10 mouse cellular contexts compared by ENCODE assay signal in genomic region chr13:55370234-55370633, GRCm38 (mm10). TPM values are rescaled to one million over a fixed set of nuclear protein-coding genes. Genes with fewer than 3 reads are reported as not detected.
DNase-seq lines count a peak whose midpoint lies in the region; ATAC-seq and TF ChIP-seq lines count a peak whose summit lies in the region.
"Had no signal": no experiment of that assay in that cellular context is flagged by ENCODE, and none has a peak within 500 bp of the region (broad histone marks: within the 10 kb centered on the region; RNA-seq: fewer than 3 reads in every experiment).

No protein-coding gene starts in this region.

- H3ac ChIP-seq in myocyte (ENCODE audit: control insufficient read depth, insufficient read length) = no peak overlapping the region

- TF ChIP-seq CTCF in kidney, postnatal 0 days (IDR thresholded peaks at IDR 0.05; ENCODE audit: low read depth) = no peak

- WGBS in kidney, postnatal 0 days = 55% methylated on average over 3 of the region's 3 CpGs
- 68% methylated on average over 3 of the region's 3 CpGs for WGBS in hindbrain, embryonic 12.5 days

- no peak for TF ChIP-seq POLR2A in myocyte (IDR thresholded peaks at IDR 0.05; ENCODE audit: insufficient read length, low read depth)

- H3K27ac ChIP-seq in kidney, postnatal 0 days = no peak overlapping the region
- H3K27ac ChIP-seq in hindbrain, embryonic 12.5 days = no peak overlapping the region

- H3K9me3 ChIP-seq in megakaryocyte, embryonic 14.5 days = no peaks in the 10 kb centered on the region
- H3K9me3 ChIP-seq in kidney, postnatal 0 days (replicated peaks; ENCODE audit: low read length) = no peaks in the 10 kb centered on the region
- no peaks in the 10 kb centered on the region for H3K9me3 ChIP-seq in hindbrain, embryonic 12.5 days (replicated peaks)

- no peak for ATAC-seq in megakaryocyte, adult 5-6 weeks (ENCODE audit: poor library complexity, severe bottlenecking)
- ATAC-seq in granulocyte monocyte progenitor cell, adult 5-6 weeks (replicated peaks; ENCODE audit: poor library complexity, severe bottlenecking) = 0 out of 2 replicates have a peak, but pooled peaks have one; percentile 0
- no peak for ATAC-seq in kidney, postnatal 0 days (replicated peaks; ENCODE audit: low FRiP score, low read depth)
- no peak for ATAC-seq in hindbrain, embryonic 12.5 days (ENCODE audit: low FRiP score)

- peaks cover 73% of the 10 kb centered on the region for H3K4me1 ChIP-seq in megakaryocyte, embryonic 14.5 days
- no peaks in the 10 kb centered on the region for H3K4me1 ChIP-seq in kidney, postnatal 0 days (replicated peaks; ENCODE audit: insufficient read depth, low read length)
- no peaks in the 10 kb centered on the region for H3K4me1 ChIP-seq in hindbrain, embryonic 12.5 days

- H3K27me3 ChIP-seq in megakaryocyte, embryonic 14.5 days (replicated peaks) = peaks cover 7% of the 10 kb centered on the region
- no peaks in the 10 kb centered on the region for H3K27me3 ChIP-seq in kidney, postnatal 0 days (ENCODE audit: insufficient read depth, low read length)
- peaks cover 22% of the 10 kb centered on the region for H3K27me3 ChIP-seq in myocyte (ENCODE audit: control insufficient read depth, insufficient read depth, insufficient read length)
- H3K27me3 ChIP-seq in hindbrain, embryonic 12.5 days = peaks cover 36% of the 10 kb centered on the region

- H3K4me2 ChIP-seq in kidney, postnatal 0 days (ENCODE audit: low read length) = peak overlapping the region; percentile 32; the same call in 1 of the 2 replicates
- peak overlapping the region; percentile 33 for H3K4me2 ChIP-seq in myocyte (ENCODE audit: low read depth)
- no peak overlapping the region for H3K4me2 ChIP-seq in hindbrain, embryonic 12.5 days (replicated peaks)

- DNase-seq in kidney, postnatal 0 days (ENCODE audit: low spot score) = no peak
- no peak for DNase-seq in adrenal gland, postnatal 25 days
- DNase-seq in cerebellum, postnatal 36 days = no peak
- DNase-seq: cerebellum, adult 2 months had no signal

- H3K9ac ChIP-seq in kidney, postnatal 0 days (ENCODE audit: low read depth, low read length) = no peak overlapping the region
- H3K9ac ChIP-seq in hindbrain, embryonic 12.5 days = no peak overlapping the region

- H3K79me2 ChIP-seq in myocyte (ENCODE audit: control insufficient read depth, insufficient read depth) = no peaks in the 10 kb centered on the region

- peaks cover 11% of the 10 kb centered on the region for H3K36me3 ChIP-seq in megakaryocyte, embryonic 14.5 days (replicated peaks; ENCODE audit: low read length)
- no peaks in the 10 kb centered on the region for H3K36me3 ChIP-seq in kidney, postnatal 0 days (ENCODE audit: insufficient read depth, low read length)
- H3K36me3 ChIP-seq in myocyte (ENCODE audit: control insufficient read depth, insufficient read depth) = no peaks in the 10 kb centered on the region
- no peaks in the 10 kb centered on the region for H3K36me3 ChIP-seq in hindbrain, embryonic 12.5 days

- H3K4me3 ChIP-seq in megakaryocyte, embryonic 14.5 days (replicated peaks) = peak overlapping the region; percentile 92
- H3K4me3 ChIP-seq in kidney, postnatal 0 days (replicated peaks; ENCODE audit: low read depth, low read length) = no peak overlapping the region
- no peak overlapping the region for H3K4me3 ChIP-seq in myocyte
- H3K4me3 ChIP-seq in hindbrain, embryonic 12.5 days = no peak overlapping the region

TF ChIP-seq in myocyte, 11 proteins besides CTCF, POLR2A, EP300 and RAD21:
- TF ChIP-seq POLR2AphosphoS2 (IDR thresholded peaks at IDR 0.05; ENCODE audit: insufficient read length, low read depth) = no peak
- TF ChIP-seq MAX (IDR thresholded peaks at IDR 0.05; ENCODE audit: low read depth) = no peak
- TF ChIP-seq TCF3 (IDR thresholded peaks at IDR 0.05; ENCODE audit: insufficient read length, low read depth) = no peak
- no peak for TF ChIP-seq TCF12 (IDR thresholded peaks at IDR 0.05; ENCODE audit: insufficient read depth, poor library complexity, severe bottlenecking)
- no peak for TF ChIP-seq MYOD1 (IDR thresholded peaks at IDR 0.05; ENCODE audit: control insufficient read depth in 1 of 3, insufficient read length in 2 of 3, low read depth in 2 of 3)
- TF ChIP-seq SRF (IDR thresholded peaks at IDR 0.05; ENCODE audit: control insufficient read depth, insufficient read length, low read depth) = no peak
- TF ChIP-seq CEBPB (IDR thresholded peaks at IDR 0.05; ENCODE audit: insufficient read depth, poor library complexity, severe bottlenecking) = no peak
- no peak for TF ChIP-seq MYOG (IDR thresholded peaks at IDR 0.05; ENCODE audit: control insufficient read depth in 1 of 3, insufficient read depth in 1 of 3, insufficient read length in 2 of 3, low read depth in 2 of 3)
- no peak for TF ChIP-seq USF1 (IDR thresholded peaks at IDR 0.05; ENCODE audit: low read depth)
- TF ChIP-seq REST (IDR thresholded peaks at IDR 0.05; ENCODE audit: insufficient read depth, insufficient read length) = no peak
- no peak for TF ChIP-seq E2F4 (IDR thresholded peaks at IDR 0.05; ENCODE audit: insufficient read depth)

RNA-seq across cellular contexts. Expression of gene Rgs14, which starts 0.7 kb away (rescaled TPM):
- 6.2 and 8.4 TPM in 2 replicates for polyA plus RNA-seq in megakaryocyte, embryonic 14.5 days (2012; ENCODE audit: insufficient read depth, low replicate concordance)
- 55.3 and 56.5 TPM in 2 replicates for total RNA-seq in megakaryocyte, adult 5-6 weeks (2015)
- 68.1 and 75.0 TPM in 2 replicates for total RNA-seq in megakaryocyte, adult 5-6 weeks (2017)
- 12.8 and 16.4 TPM in 2 replicates for total RNA-seq in granulocyte monocyte progenitor cell, adult 5-6 weeks (2014; fragmentation: Nextera tagmentation)
- total RNA-seq in granulocyte monocyte progenitor cell, adult 5-6 weeks (2017) = 7.0 and 8.8 TPM in 2 replicates
- polyA plus RNA-seq in kidney, postnatal 0 days (2015; fragmentation: Nextera tagmentation; extraction: Ambion mirVana) = 1.6 and 1.7 TPM in 2 replicates
- polyA plus RNA-seq in myocyte (2012; fragmentation: generic; extraction: Trizol) = 2.3 TPM
- 0.70 and 0.86 TPM in 2 replicates for total RNA-seq in adrenal gland, postnatal 25 days (2021)
- 0.35 and 0.78 TPM in 2 replicates for polyA plus RNA-seq in hindbrain, embryonic 12.5 days (2016; fragmentation: Nextera tagmentation; extraction: Ambion mirVana)

RNA-seq across cellular contexts. Expression of gene Lman2, which starts 7.7 kb away (rescaled TPM):
- polyA plus RNA-seq in megakaryocyte, embryonic 14.5 days (2012; ENCODE audit: insufficient read depth, low replicate concordance) = 59.9 and 62.1 TPM in 2 replicates
- 73.6 and 74.9 TPM in 2 replicates for total RNA-seq in megakaryocyte, adult 5-6 weeks (2015)
- total RNA-seq in megakaryocyte, adult 5-6 weeks (2017) = 91.4 and 96.4 TPM in 2 replicates
- total RNA-seq in granulocyte monocyte progenitor cell, adult 5-6 weeks (2014; fragmentation: Nextera tagmentation) = 150 and 177 TPM in 2 replicates
- total RNA-seq in granulocyte monocyte progenitor cell, adult 5-6 weeks (2017) = 128 and 145 TPM in 2 replicates
- polyA plus RNA-seq in kidney, postnatal 0 days (2015; fragmentation: Nextera tagmentation; extraction: Ambion mirVana) = 93.7 and 103 TPM in 2 replicates
- 84.7 TPM for polyA plus RNA-seq in myocyte (2012; fragmentation: generic; extraction: Trizol)
- 107 and 109 TPM in 2 replicates for total RNA-seq in adrenal gland, postnatal 25 days (2021)
- 88.1 and 92.8 TPM in 2 replicates for polyA plus RNA-seq in hindbrain, embryonic 12.5 days (2016; fragmentation: Nextera tagmentation; extraction: Ambion mirVana)

RNA-seq across cellular contexts. Expression of gene Slc34a1, which starts 27.8 kb away (rescaled TPM):
- polyA plus RNA-seq in megakaryocyte, embryonic 14.5 days (2012; ENCODE audit: insufficient read depth, low replicate concordance) = not detected in 2 replicates
- 0.39 and 0.58 TPM in 2 replicates for total RNA-seq in megakaryocyte, adult 5-6 weeks (2015)
- 0.44 and 2.0 TPM in 2 replicates for total RNA-seq in megakaryocyte, adult 5-6 weeks (2017)
- total RNA-seq in granulocyte monocyte progenitor cell, adult 5-6 weeks (2014; fragmentation: Nextera tagmentation) = not detected in 2 replicates
- 0.56 TPM in 1 of 2 replicates, not detected in the other for total RNA-seq in granulocyte monocyte progenitor cell, adult 5-6 weeks (2017)
- 344 and 465 TPM in 2 replicates for polyA plus RNA-seq in kidney, postnatal 0 days (2015; fragmentation: Nextera tagmentation; extraction: Ambion mirVana)
- 0.04 TPM for polyA plus RNA-seq in myocyte (2012; fragmentation: generic; extraction: Trizol)
- total RNA-seq in adrenal gland, postnatal 25 days (2021) = not detected in 2 replicates
- 0.10 TPM in 1 of 2 replicates, not detected in the other for polyA plus RNA-seq in hindbrain, embryonic 12.5 days (2016; fragmentation: Nextera tagmentation; extraction: Ambion mirVana)
- polyA plus RNA-seq: cerebellum, adult 2 months; intestine, embryonic 14.5 days had no signal

RNA-seq across cellular contexts. Expression of gene Mxd3, which starts 40.6 kb away (rescaled TPM):
- polyA plus RNA-seq in megakaryocyte, embryonic 14.5 days (2012; ENCODE audit: insufficient read depth, low replicate concordance) = 5.7 TPM in 1 of 2 replicates, not detected in the other
- total RNA-seq in megakaryocyte, adult 5-6 weeks (2015) = 33.1 and 36.5 TPM in 2 replicates
- total RNA-seq in megakaryocyte, adult 5-6 weeks (2017) = 31.4 and 36.1 TPM in 2 replicates
- total RNA-seq in granulocyte monocyte progenitor cell, adult 5-6 weeks (2014; fragmentation: Nextera tagmentation) = 1.3 and 2.0 TPM in 2 replicates
- 3.8 and 4.7 TPM in 2 replicates for total RNA-seq in granulocyte monocyte progenitor cell, adult 5-6 weeks (2017)
- polyA plus RNA-seq in kidney, postnatal 0 days (2015; fragmentation: Nextera tagmentation; extraction: Ambion mirVana) = 14.9 and 15.1 TPM in 2 replicates
- polyA plus RNA-seq in myocyte (2012; fragmentation: generic; extraction: Trizol) = 17.0 TPM
- 5.0 and 8.3 TPM in 2 replicates for total RNA-seq in adrenal gland, postnatal 25 days (2021)
- polyA plus RNA-seq in hindbrain, embryonic 12.5 days (2016; fragmentation: Nextera tagmentation; extraction: Ambion mirVana) = 22.2 and 24.3 TPM in 2 replicates

RNA-seq across cellular contexts. Expression of gene Pfn3, which starts 44.8 kb away (rescaled TPM):
- polyA plus RNA-seq in megakaryocyte, embryonic 14.5 days (2012; ENCODE audit: insufficient read depth, low replicate concordance) = not detected in 2 replicates
- not detected in 2 replicates for total RNA-seq in megakaryocyte, adult 5-6 weeks (2015)
- total RNA-seq in megakaryocyte, adult 5-6 weeks (2017) = not detected in 2 replicates
- not detected in 2 replicates for total RNA-seq in granulocyte monocyte progenitor cell, adult 5-6 weeks (2014; fragmentation: Nextera tagmentation)
- total RNA-seq in granulocyte monocyte progenitor cell, adult 5-6 weeks (2017) = not detected in 2 replicates
- polyA plus RNA-seq in kidney, postnatal 0 days (2015; fragmentation: Nextera tagmentation; extraction: Ambion mirVana) = not detected in 2 replicates
- polyA plus RNA-seq in myocyte (2012; fragmentation: generic; extraction: Trizol) = not detected
- total RNA-seq in adrenal gland, postnatal 25 days (2021) = not detected in 2 replicates
- not detected in 2 replicates for polyA plus RNA-seq in hindbrain, embryonic 12.5 days (2016; fragmentation: Nextera tagmentation; extraction: Ambion mirVana)
- polyA plus RNA-seq: cerebellum, adult 2 months; intestine, embryonic 14.5 days had no signal

Comparison
In these comparisons a context has a peak if more than half of its experiments do, and no peak if none do; other contexts are left out.
1. RNA of gene Slc34a1, which starts 27.8 kb away (polyA plus RNA-seq): 344 to 465 TPM in kidney, postnatal 0 days; 0.04 TPM in myocyte (single experiment), 0.10 TPM in hindbrain, embryonic 12.5 days and not detected in megakaryocyte, embryonic 14.5 days; every median in the first group is over 100 times any median in the second.